ENCODE assay signal across 9 mouse cellular contexts in the genomic region with DNA sequence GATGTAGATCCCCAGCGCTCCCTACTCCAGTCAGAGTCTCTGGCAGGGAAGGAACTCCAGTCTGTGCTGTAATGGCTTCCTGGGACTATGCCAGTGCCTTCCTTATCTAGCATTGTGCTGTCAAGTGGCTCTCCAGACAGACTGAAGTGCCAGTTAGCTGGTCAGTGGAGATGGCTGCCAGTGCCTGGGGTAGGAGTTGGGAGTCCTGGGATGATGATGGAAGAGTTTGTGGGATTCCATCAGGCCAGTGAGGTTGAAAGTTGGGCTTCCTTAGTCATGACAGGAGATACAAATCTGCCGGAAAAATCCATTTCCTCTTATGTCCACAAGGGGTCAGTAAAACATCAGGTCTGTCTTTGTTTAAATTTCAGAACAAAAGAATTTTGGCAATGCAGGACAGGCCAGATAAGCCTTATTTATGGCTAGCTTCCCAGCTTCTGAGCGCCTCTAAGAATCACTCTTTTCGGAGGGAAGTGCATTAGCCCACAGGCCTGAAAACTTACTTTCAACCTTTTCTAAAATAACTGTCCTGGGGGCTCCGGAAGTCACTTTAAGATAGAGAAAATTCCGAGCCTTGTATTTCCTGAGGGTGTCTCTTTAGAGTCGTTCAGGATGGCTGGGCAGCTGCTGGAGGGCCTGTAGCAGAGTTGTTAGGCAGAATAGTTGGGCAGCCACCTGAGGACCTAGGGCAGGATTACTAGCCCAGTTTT.
A peak's percentile ranks its signal among the peaks of the same experiment; 100 is the strongest.
DNase-seq lines count a peak whose midpoint lies in the region; ATAC-seq and TF ChIP-seq lines count a peak whose summit lies in the region.
"Had no signal": no experiment of that assay in that cellular context is flagged by ENCODE, and none has a peak within 500 bp of the region (broad histone marks: within the 10 kb centered on the region; RNA-seq: fewer than 3 reads in every experiment).

No protein-coding gene starts in this region.

- no peak overlapping the region for H3K4me2 ChIP-seq in limb, embryonic 14.5 days (replicated peaks; ENCODE audit: low read depth, low read length, severe bottlenecking)

- 0 out of 2 replicates have a peak overlapping the region, but pooled peaks have one; percentile 17 for H3K9ac ChIP-seq in limb, embryonic 14.5 days (ENCODE audit: low read depth, low read length, severe bottlenecking)

- H3K27me3 ChIP-seq in limb, embryonic 14.5 days (ENCODE audit: control insufficient read depth, insufficient read depth, low read length), result no peaks in the 10 kb centered on the region

- H3K4me1 ChIP-seq in cortical plate, adult 2 months (ENCODE audit: control insufficient read depth, insufficient read depth, low read length), result peaks cover 4% of the 10 kb centered on the region
- peaks cover 7% of the 10 kb centered on the region for H3K4me1 ChIP-seq in limb, embryonic 14.5 days (ENCODE audit: control insufficient read depth, insufficient read depth, low read length)

- DNase-seq in 3134 (ENCODE audit: extremely low read depth, insufficient read length, low spot score) (peak; percentile 48), NIH3T3 (ENCODE audit: low read depth) (peak; percentile 89)
- peak; percentile 70 for DNase-seq in heart, adult 8-10 months (ENCODE audit: low spot score)
- DNase-seq in kidney, adult 18-20 months, result peak; percentile 25
- peak; percentile 88 for DNase-seq in limb, embryonic 14.5 days (ENCODE audit: low spot score)
- DNase-seq in neural tube, embryonic 10.5 days (ENCODE audit: extremely low spot score, low spot score), result peak; percentile 57
- peak; percentile 30 to 37 for DNase-seq in thymus, postnatal 36 days

- H3K27ac ChIP-seq in cortical plate, adult 2 months (ENCODE audit: insufficient read depth, low read length), result no peak overlapping the region
- H3K27ac ChIP-seq in limb, embryonic 14.5 days (replicated peaks; ENCODE audit: low read depth, low read length), result peak overlapping the region; percentile 62

- H3K36me3 ChIP-seq in limb, embryonic 14.5 days (ENCODE audit: control insufficient read depth, insufficient read depth, low read length), result no peaks in the 10 kb centered on the region

- 13% methylated on average over 7 of the region's 7 CpGs for WGBS in limb, embryonic 14.5 days

- TF ChIP-seq POLR2A in cortical plate, adult 2 months (IDR thresholded peaks at IDR 0.05; ENCODE audit: extremely low read depth, insufficient read depth, low read length), result no peak
- no peak for TF ChIP-seq POLR2A in limb, embryonic 14.5 days (IDR thresholded peaks at IDR 0.05; ENCODE audit: borderline replicate concordance, extremely low read depth, insufficient read depth, insufficient read length)

- peak; percentile 79 for ATAC-seq in limb, embryonic 14.5 days (ENCODE audit: low FRiP score, low read depth)

- peak; percentile 24; the same call in 1 of the 2 replicates for TF ChIP-seq CTCF in cortical plate, adult 2 months (IDR thresholded peaks at IDR 0.05; ENCODE audit: extremely low read depth, insufficient read depth, low read length)

- no peak overlapping the region for H3K4me3 ChIP-seq in cortical plate, adult 2 months (ENCODE audit: insufficient read depth, low read length)
- H3K4me3 ChIP-seq in limb, embryonic 14.5 days (replicated peaks; ENCODE audit: low read length), result no peak overlapping the region
- H3K4me3 ChIP-seq: erythroblast, embryonic 14.5 days had no signal

- no peaks in the 10 kb centered on the region for H3K9me3 ChIP-seq in limb, embryonic 14.5 days (ENCODE audit: control insufficient read depth, low read length)

Comparison
In these comparisons a context has a peak if more than half of its experiments do, and no peak if none do; other contexts are left out.
1. DNase-seq: peak in every context shown above with its lines; median percentile 89 in NIH3T3; 88 in limb, embryonic 14.5 days; 70 in heart, adult 8-10 months; 57 in neural tube, embryonic 10.5 days; 48 in 3134; 34 in thymus, postnatal 36 days; 25 in kidney, adult 18-20 months.